Mouse (Mus musculus) heart, embryonic 12.5 days (tissue): Measurements from ENCODE around the gene Zzz3. TPM values are rescaled to one million over a fixed set of nuclear protein-coding genes. Genes with fewer than 3 reads are reported as not detected.

ENCODE experiments used
- ATAC-seq: fragments of 200-750 bp; cut with Nextera tagmentation; 2 replicates; pipeline ENCODE4 v1.8.0; 2017; ENCODE audit warnings: moderate TSS enrichment, moderate library complexity; ENCODE audit not compliant: insufficient number of reproducible peaks, low FRiP score
- H3K27ac ChIP-seq: fragments of 300-500 bp; sonication (generic); 2 replicates; pipeline ENCODE4 v1.5.1; 2016; ENCODE audit warnings: mild to moderate bottlenecking, moderate library complexity; ENCODE audit not compliant: poor library complexity, severe bottlenecking
- H3K27me3 ChIP-seq: fragments of 300-500 bp; sonication (generic); replicated peaks from 2 replicates; pipeline ENCODE4 v1.6.1; 2016; ENCODE audit warnings: mild to moderate bottlenecking, moderate library complexity
- H3K36me3 ChIP-seq: fragments of 300-500 bp; sonication (generic); 2 replicates; pipeline ENCODE4 v1.6.1; 2016; ENCODE audit warnings: mild to moderate bottlenecking, moderate library complexity
- H3K4me1 ChIP-seq: fragments of 300-500 bp; sonication (generic); replicated peaks from 2 replicates; pipeline ENCODE4 v1.6.1; 2016; ENCODE audit warnings: mild to moderate bottlenecking
- H3K4me2 ChIP-seq: fragments of 300-500 bp; sonication (generic); 2 replicates; pipeline ENCODE4 v1.6.1; 2016; ENCODE audit warnings: mild to moderate bottlenecking, moderate library complexity
- H3K4me3 ChIP-seq: fragments of 300-500 bp; sonication (generic); 2 replicates; pipeline ENCODE4 v1.5.1; 2016; ENCODE audit warnings: mild to moderate bottlenecking
- H3K9ac ChIP-seq: fragments of 300-500 bp; sonication (generic); 2 replicates; pipeline ENCODE4 v1.6.1; 2016; ENCODE audit warnings: mild to moderate bottlenecking, moderate library complexity
- H3K9me3 ChIP-seq: fragments of 300-500 bp; sonication (generic); replicated peaks from 2 replicates; pipeline ENCODE4 v1.6.1; 2016; ENCODE audit warnings: mild to moderate bottlenecking, moderate library complexity
- WGBS: fragments of 180-500 bp; shearing (Covaris S2); methylation state at CpG from one replicate; pipeline ENCODE4 v1.1.7; 2016; 5-methylcytosine and 5-hydroxymethylcytosine counted together
- polyA plus RNA-seq: library from polyadenylated mRNA; unstranded; fragments of >200 nt; fragmentation: Nextera tagmentation; extraction: Ambion mirVana; gene quantifications from 2 replicates; pipeline ENCODE4 v1.2.1, GENCODE M21; 2016

The Zzz3 gene
- polyA plus RNA-seq, 1 experiment from 2014 or later: 38.8 TPM

DNA sequence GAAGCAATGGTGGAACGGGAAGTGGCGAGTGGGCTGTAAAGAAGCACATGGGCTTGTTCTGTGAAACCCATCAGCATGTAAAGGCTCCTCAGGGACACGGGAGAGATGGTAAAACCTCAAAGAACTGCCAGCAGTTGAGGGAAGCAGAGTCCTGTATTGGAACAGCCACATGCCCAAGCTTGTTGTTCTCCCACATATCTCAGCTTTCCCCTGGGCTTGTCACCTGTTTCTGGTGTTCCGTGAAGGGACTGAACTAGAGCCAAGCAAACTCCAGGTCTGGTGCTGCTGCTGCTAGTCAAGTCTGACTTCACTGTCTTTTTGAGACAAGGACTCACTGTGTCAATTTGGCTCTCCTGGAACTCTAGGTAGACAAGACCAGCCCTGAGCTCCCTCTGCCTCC, 72.0 kb downstream of the Zzz3 start:
- no peaks in the 10 kb centered on the region for H3K36me3 ChIP-seq
- H3K9me3 ChIP-seq: no peaks in the 10 kb centered on the region
- H3K27ac ChIP-seq: no peak overlapping the region
- no peaks in the 10 kb centered on the region for H3K27me3 ChIP-seq
- H3K4me3 ChIP-seq: no peak overlapping the region
- WGBS: 82% methylated on average over 4 of the region's 4 CpGs
- ATAC-seq: no peak
- H3K4me2 ChIP-seq: no peak overlapping the region
- no peak overlapping the region for H3K9ac ChIP-seq
- peaks cover 34% of the 10 kb centered on the region for H3K4me1 ChIP-seq

- WGBS: 84% methylated on average over 8 of the region's 8 CpGs
- no peaks in the 10 kb centered on the region for H3K9me3 ChIP-seq
- no peak overlapping the region for H3K27ac ChIP-seq
- H3K36me3 ChIP-seq: no peaks in the 10 kb centered on the region
- no peak overlapping the region for H3K4me2 ChIP-seq
- no peak for ATAC-seq
- no peak overlapping the region for H3K9ac ChIP-seq
- no peaks in the 10 kb centered on the region for H3K27me3 ChIP-seq
- no peak overlapping the region for H3K4me3 ChIP-seq
- peaks cover 34% of the 10 kb centered on the region for H3K4me1 ChIP-seq
Observed at GRCm38 (mm10) chr3:152468032-152468431, 72.8 kb downstream of the Zzz3 start.

- H3K27ac ChIP-seq: no peak overlapping the region
- H3K9me3 ChIP-seq: no peaks in the 10 kb centered on the region
Observed at GRCm38 (mm10) chr3:152468569-152469041, 73.3 kb downstream of the Zzz3 start.

GRCm38 (mm10) chr3:152469423-152470200, 74.3 kb downstream of the Zzz3 start:
- Histone ChIP-seq H3K4me3 (no peak overlapping the region), H3K4me2 (peak overlapping the region; percentile 26; the same call in 1 of the 2 replicates), H3K9ac (no peak overlapping the region), H3K4me1 (peaks cover 34% of the 10 kb centered on the region), H3K27me3 (no peaks in the 10 kb centered on the region), H3K27ac (0 out of 2 replicates have a peak overlapping the region, but pooled peaks have one; percentile 10), H3K9me3 (no peaks in the 10 kb centered on the region), H3K36me3 (no peaks in the 10 kb centered on the region)
- ATAC-seq: no peak
- 55% methylated on average over 18 of the region's 18 CpGs for WGBS

More at GRCm38 (mm10) chr3:152468569-152469041, 73.3 kb downstream of the Zzz3 start:
- ATAC-seq: no peak
- Histone ChIP-seq H3K4me2 (no peak overlapping the region), H3K4me1 (peaks cover 34% of the 10 kb centered on the region), H3K9ac (no peak overlapping the region), H3K36me3 (no peaks in the 10 kb centered on the region), H3K4me3 (no peak overlapping the region), H3K27me3 (no peaks in the 10 kb centered on the region)
- WGBS: 83% methylated on average over 12 of the region's 12 CpGs

DNA sequence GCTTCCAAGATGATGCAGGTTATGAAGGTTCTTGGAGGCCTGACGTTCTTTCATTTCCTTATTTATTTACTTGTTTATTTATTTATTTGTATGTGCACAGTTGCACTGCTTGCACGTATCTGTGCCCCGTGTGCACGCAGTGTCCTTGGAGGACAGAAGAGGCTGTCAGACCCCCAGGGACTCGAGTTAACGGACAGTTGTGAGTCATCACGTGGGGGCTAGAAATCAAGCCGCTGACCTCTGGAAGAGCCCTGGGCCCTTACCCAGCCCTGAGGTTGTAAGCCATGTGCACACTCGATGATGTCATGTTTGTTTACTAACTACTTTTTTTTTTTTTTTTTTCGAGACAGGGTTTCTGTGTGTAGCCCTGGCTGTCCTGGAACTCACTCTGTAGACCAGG, 75.1 kb downstream of the Zzz3 start:
- H3K27ac ChIP-seq: no peak overlapping the region

DNA sequence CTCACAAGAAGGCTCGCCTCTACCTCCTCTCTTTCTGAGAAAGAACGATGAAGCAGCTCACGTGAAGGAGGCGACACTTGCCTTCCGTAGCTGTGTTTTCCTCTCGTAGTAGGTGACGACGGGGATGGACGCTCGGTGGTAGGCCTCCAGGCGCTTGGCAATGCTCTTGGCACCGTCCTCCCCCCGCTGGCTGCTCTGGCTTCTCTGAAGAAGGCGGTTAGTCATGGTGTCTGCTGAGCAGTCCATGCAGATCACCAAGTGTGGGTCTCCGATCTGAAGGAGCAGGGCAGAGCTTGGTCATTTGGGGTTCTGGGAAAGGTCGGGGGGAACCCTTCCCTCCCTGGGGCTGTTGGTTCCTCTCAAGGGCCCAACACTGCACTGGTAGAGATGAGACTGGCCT, 77.4 kb downstream of the Zzz3 start:
- 77% methylated on average over 16 of the region's 16 CpGs for WGBS
- no peak overlapping the region for H3K27ac ChIP-seq

More for the DNA sequence above, 75.1 kb downstream of the Zzz3 start:
- no peak overlapping the region for H3K4me3 ChIP-seq
- no peak overlapping the region for H3K4me2 ChIP-seq
- H3K36me3 ChIP-seq: no peaks in the 10 kb centered on the region
- no peaks in the 10 kb centered on the region for H3K9me3 ChIP-seq
- ATAC-seq: no peak
- H3K27me3 ChIP-seq: no peaks in the 10 kb centered on the region
- WGBS: 78% methylated on average over 10 of the region's 10 CpGs
- no peak overlapping the region for H3K9ac ChIP-seq
- H3K4me1 ChIP-seq: peaks cover 33% of the 10 kb centered on the region

DNA sequence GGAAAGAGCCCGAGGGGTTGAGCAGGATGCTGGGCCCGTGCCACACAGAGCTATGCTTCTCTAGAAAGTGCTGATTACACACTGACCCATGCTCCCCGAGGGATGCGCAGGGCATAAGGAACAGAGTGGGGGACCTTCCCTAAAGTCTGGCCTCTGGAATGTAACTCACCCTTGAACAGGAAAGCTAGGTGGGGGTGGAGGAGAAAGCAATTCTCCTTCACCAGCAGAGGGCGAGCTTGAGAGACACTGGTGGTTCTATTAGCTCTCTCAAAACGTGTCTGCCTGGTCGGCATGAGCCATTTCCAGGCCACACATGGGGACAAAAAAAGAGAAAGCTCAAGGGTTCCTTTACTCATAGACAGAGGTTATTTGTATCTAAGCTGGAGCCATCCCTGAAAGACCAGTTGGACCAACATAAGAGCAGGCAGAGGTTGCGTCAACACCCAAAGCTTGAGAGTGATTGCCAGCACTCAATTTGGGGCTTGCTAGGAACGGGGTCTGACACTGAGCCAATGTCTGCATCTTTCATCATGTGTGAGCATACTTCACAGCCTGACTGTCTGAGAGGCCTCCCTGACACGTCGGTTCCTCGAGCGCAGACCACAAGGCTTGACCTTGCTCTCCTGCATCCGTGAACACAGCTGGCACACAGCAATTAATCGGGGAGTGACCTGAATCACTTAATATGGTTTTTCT, 79.5 kb downstream of the Zzz3 start:
- Histone ChIP-seq H3K4me3 (no peak overlapping the region), H3K27me3 (no peaks in the 10 kb centered on the region), H3K9ac (no peak overlapping the region), H3K4me1 (peaks cover 16% of the 10 kb centered on the region), H3K27ac (no peak overlapping the region), H3K4me2 (no peak overlapping the region), H3K36me3 (no peaks in the 10 kb centered on the region), H3K9me3 (no peaks in the 10 kb centered on the region)
- ATAC-seq: no peak
- WGBS: 49% methylated on average over 15 of the region's 15 CpGs

More for the DNA sequence above, 77.4 kb downstream of the Zzz3 start:
- H3K4me2 ChIP-seq: no peak overlapping the region
- no peaks in the 10 kb centered on the region for H3K9me3 ChIP-seq
- no peaks in the 10 kb centered on the region for H3K36me3 ChIP-seq
- no peak overlapping the region for H3K4me3 ChIP-seq
- ATAC-seq: no peak
- no peak overlapping the region for H3K9ac ChIP-seq
- H3K4me1 ChIP-seq: peaks cover 15% of the 10 kb centered on the region
- no peaks in the 10 kb centered on the region for H3K27me3 ChIP-seq

DNA sequence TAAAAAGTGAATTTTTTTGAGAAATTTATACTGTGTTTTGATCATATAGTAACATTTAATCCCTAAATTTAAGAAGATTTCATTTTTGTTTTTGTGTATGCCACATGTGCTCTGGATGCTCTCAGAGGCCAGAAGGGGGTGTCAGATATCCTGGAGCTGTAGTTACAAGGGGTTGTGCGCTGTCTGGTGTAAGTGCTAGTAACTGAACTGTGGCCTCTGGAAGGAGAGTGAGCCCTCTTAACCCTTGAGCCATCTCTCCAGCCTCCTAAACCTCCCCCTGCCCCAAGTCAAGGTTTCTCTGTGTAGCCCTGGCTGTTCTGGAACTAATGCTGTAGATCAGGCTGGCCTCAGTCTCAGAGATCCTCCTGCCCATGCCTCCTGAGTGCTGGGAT, 80.0 kb downstream of the Zzz3 start:
- Histone ChIP-seq H3K27ac (no peak overlapping the region), H3K36me3 (no peaks in the 10 kb centered on the region), H3K4me3 (no peak overlapping the region), H3K4me1 (peaks cover 14% of the 10 kb centered on the region), H3K4me2 (no peak overlapping the region), H3K27me3 (no peaks in the 10 kb centered on the region), H3K9me3 (no peaks in the 10 kb centered on the region), H3K9ac (no peak overlapping the region)
- 78% methylated on average over 1 of the region's 1 CpGs for WGBS
- ATAC-seq: no peak

DNA sequence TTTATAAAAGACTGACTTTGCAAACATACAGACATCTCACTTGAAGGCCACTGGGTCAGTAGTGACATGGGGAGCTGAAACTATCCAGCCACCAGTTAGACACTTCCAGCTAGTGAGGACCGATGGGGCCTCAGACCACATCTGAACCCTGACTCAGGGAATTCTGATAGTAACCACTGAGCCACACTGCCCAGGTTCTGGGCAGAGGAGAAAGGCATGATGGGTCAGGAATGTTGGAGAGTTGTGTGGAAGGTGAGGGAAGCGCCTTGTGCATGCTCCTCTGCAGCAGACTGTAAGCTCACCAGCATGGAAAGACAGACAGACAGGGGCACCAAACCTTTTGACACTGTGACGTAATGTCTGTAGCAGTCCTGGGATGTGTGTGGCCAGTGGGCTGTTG, 80.6 kb downstream of the Zzz3 start:
- no peak overlapping the region for H3K4me3 ChIP-seq
- no peak overlapping the region for H3K27ac ChIP-seq
- no peaks in the 10 kb centered on the region for H3K36me3 ChIP-seq
- no peak for ATAC-seq
- H3K9ac ChIP-seq: no peak overlapping the region
- no peaks in the 10 kb centered on the region for H3K27me3 ChIP-seq
- peaks cover 14% of the 10 kb centered on the region for H3K4me1 ChIP-seq
- H3K9me3 ChIP-seq: no peaks in the 10 kb centered on the region
- H3K4me2 ChIP-seq: no peak overlapping the region
- 83% methylated on average over 3 of the region's 3 CpGs for WGBS

GRCm38 (mm10) chr3:152477796-152478527, 82.7 kb downstream of the Zzz3 start:
- Histone ChIP-seq H3K4me2 (peak overlapping the region; percentile 88), H3K4me1 (peaks cover 14% of the 10 kb centered on the region), H3K36me3 (no peaks in the 10 kb centered on the region), H3K4me3 (peak overlapping the region; percentile 49), H3K27ac (peak overlapping the region; percentile 31; the same call in 1 of the 2 replicates), H3K27me3 (no peaks in the 10 kb centered on the region), H3K9me3 (no peaks in the 10 kb centered on the region), H3K9ac (peak overlapping the region; percentile 72)
- ATAC-seq: peak; percentile 73
- 5% methylated on average over 23 of the region's 23 CpGs for WGBS
